Mouse (Mus musculus): ENCODE measurements around the gene Tuba8.

DNA sequence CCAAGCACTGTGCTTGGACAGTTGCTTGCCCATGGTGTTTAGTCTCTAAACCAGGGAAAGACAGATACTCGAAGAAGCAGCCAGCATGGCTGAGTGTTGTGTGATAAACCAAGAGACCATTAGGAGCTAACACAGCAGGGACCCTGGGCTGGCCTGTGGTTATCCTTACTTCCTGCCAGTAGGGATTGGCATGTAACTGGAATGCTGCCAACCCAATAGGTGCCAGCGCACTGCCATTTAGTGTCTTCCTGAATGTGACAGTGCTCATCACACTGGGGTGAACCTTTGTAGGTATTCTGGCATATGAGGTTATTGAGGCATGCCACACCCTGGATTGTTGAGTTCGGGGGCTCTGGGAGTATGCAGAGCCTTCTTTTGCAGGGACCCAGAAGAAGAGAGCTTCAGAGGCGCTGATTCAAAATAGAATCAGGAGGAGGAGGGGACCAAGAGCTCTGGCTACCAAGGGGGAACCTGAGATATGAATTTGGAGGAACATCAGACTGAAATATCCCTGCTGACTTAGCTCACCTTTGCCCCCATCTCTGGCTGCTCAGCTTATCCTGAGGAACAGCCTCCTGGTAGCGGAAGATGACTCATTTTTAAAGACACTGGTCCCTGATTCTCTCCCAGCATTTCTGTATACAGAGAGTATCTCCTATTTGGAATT, 6.2 kb downstream of the Tuba8 start:
- TF ChIP-seq CTCF (IDR thresholded peaks at IDR 0.05; ENCODE audit: borderline replicate concordance, insufficient read depth, low read length) (no peak), POLR2A (IDR thresholded peaks at IDR 0.05; ENCODE audit: low read depth, low read length) (no peak)
